Mouse (Mus musculus) kidney, postnatal 0 days (tissue): ENCODE measurements at regions not wholly inside any gene's neighbourhood (a gene's known extent, or its start where the extent isn't known, plus 50 kb on each side); places are given as distances from the start of the nearest gene placed in this dataset.

Source experiments
- ATAC-seq: fragments of 200-750 bp; cut with Nextera tagmentation; replicated peaks from 2 replicates; pipeline ENCODE4 v1.8.0; 2017; ENCODE audit warnings: low read depth, moderate number of reproducible peaks, moderate TSS enrichment, moderate library complexity; ENCODE audit not compliant: low FRiP score
- DNase-seq: peaks from one replicate; pipeline ENCODE4 v3.0.0-alpha.2; 2016; ENCODE audit warnings: low spot score
- H3K27ac ChIP-seq: fragments of 300-500 bp; sonication (generic); 2 replicates; pipeline ENCODE4 v1.5.1; 2014; ENCODE audit warnings: mild to moderate bottlenecking
- H3K27me3 ChIP-seq: fragments of 300-500 bp; sonication (generic); 2 replicates; pipeline ENCODE4 v1.6.1; 2014; ENCODE audit warnings: low read length, mixed read lengths; ENCODE audit not compliant: insufficient read depth
- H3K36me3 ChIP-seq: fragments of 300-500 bp; sonication (generic); 2 replicates; pipeline ENCODE4 v1.6.1; 2014; ENCODE audit warnings: low read length, mixed read lengths; ENCODE audit not compliant: insufficient read depth
- H3K4me1 ChIP-seq: fragments of 300-500 bp; sonication (generic); replicated peaks from 2 replicates; pipeline ENCODE4 v1.6.1; 2014; ENCODE audit warnings: antibody characterized with exemption, low read length, mixed read lengths; ENCODE audit not compliant: insufficient read depth
- H3K4me2 ChIP-seq: fragments of 300-500 bp; sonication (generic); 2 replicates; pipeline ENCODE4 v1.6.1; 2014; ENCODE audit warnings: mild to moderate bottlenecking, low read length, moderate library complexity, mixed read lengths
- H3K4me3 ChIP-seq: fragments of 300-500 bp; sonication (generic); replicated peaks from 2 replicates; pipeline ENCODE4 v1.5.1; 2014; ENCODE audit warnings: low read depth, low read length
- H3K9ac ChIP-seq: fragments of 300-500 bp; sonication (generic); 2 replicates; pipeline ENCODE4 v1.6.1; 2014; ENCODE audit warnings: low read depth, low read length
- H3K9me3 ChIP-seq: fragments of 300-500 bp; sonication (generic); replicated peaks from 2 replicates; pipeline ENCODE4 v1.6.1; 2016; ENCODE audit warnings: low read length, inconsistent platforms, mixed read lengths
- CTCF ChIP-seq: IDR thresholded peaks from 2 replicates; pipeline ENCODE4 v1.5.1; 2016; ENCODE audit warnings: antibody characterized with exemption, low read depth, mild to moderate bottlenecking, moderate library complexity
- WGBS: fragments of 180-500 bp; shearing (Covaris S2); extraction: QIAGEN DNeasy Blood & Tissue Kit; methylation state at CpG from one replicate; pipeline ENCODE4 v1.1.7; 2014; 5-methylcytosine and 5-hydroxymethylcytosine counted together

DNA sequence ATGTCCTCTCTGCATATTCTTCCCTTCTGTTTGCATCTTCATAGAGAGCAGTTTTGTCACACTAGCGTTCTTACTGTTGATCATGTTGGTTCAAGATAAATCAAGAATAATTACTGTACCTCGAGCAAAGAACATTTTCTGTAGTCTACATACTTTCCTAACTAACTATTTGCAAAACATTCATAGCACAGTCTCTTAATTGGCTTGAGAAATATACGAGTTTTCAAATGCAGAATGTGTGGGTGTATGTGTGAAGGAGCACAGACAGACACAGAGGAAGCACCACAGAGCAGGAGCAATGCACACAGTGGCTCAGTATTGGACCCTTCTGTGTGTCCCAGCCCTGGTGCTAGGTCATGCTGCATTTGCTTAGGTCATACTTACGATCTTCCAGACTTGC lies 322.7 kb upstream of the 4931417E11Rik start:
- no peak for TF ChIP-seq CTCF
- Histone ChIP-seq H3K4me1 (no peaks in the 10 kb centered on the region), H3K4me3 (no peak overlapping the region), H3K27ac (no peak overlapping the region), H3K27me3 (no peaks in the 10 kb centered on the region), H3K4me2 (no peak overlapping the region), H3K36me3 (no peaks in the 10 kb centered on the region), H3K9me3 (no peaks in the 10 kb centered on the region), H3K9ac (no peak overlapping the region)
- ATAC-seq (0 out of 2 replicates have a peak, but pooled peaks have one; percentile 33), DNase-seq (no peak)
- 55% methylated on average over 4 of the region's 4 CpGs for WGBS

DNA sequence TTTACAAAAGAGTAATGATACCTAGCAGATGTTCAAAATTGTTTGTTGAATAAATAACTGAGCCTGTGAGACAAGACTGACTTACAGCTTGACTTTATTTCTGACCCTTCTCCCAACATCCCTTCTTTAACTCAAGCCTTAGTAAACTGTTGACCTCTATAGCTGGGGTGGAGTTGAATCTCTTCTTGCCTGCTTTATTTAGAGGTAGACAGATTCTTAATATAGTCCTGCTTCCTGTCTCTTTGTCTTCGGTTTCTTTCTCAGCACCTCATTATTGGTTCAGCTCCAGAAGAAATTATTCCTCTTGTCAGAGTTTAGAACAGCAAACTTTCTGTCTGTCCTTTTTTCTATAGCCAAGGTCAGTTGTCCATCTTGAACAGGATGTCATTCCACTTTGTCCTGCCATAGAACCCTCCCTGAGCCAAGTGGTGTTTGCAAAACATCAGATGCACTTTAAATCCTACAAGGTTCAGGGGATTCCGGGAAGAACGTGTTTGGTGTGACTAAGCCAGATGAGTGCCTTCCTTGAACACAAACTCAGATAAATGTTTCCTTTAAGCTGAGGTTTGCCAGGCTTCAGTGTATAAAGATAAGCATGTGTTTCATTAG lies 286.8 kb upstream of the 4931417E11Rik start:
- no peak for TF ChIP-seq CTCF
- Histone ChIP-seq H3K27me3 (no peaks in the 10 kb centered on the region), H3K27ac (no peak overlapping the region), H3K4me2 (no peak overlapping the region), H3K36me3 (no peaks in the 10 kb centered on the region), H3K9ac (no peak overlapping the region), H3K4me1 (no peaks in the 10 kb centered on the region), H3K9me3 (no peaks in the 10 kb centered on the region), H3K4me3 (no peak overlapping the region)
- ATAC-seq (no peak), DNase-seq (peak; percentile 12)
- 37% methylated on average over 3 of the region's 3 CpGs for WGBS
